Mouse (Mus musculus): ENCODE measurements around the gene Rasl10a. TPM values are rescaled to one million over a fixed set of nuclear protein-coding genes. Genes with fewer than 3 reads are reported as not detected.

Rasl10a gene
- polyA plus RNA-seq, 1 experiment, result 12.0 TPM

DNA sequence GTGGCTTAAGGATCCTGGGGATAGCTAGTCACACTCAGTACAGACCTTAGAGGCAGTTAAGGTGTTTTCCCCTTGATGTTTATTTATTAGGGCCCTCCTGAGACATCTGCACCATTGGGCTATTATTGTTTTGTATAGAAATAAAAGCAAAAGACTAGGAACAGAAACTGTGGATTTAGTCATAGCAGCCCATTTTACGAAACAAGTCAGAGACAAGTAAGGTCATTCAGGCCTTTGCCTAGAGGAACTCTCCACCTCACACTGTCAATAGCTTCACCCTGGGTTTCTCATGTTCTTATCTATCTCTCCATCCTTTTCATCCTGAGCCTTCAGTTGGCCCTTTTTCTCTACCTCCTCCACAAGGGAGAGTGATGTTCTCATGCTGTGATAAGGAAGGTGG is 32.8 kb upstream of the Rasl10a start:
- Histone ChIP-seq H3K36me3 (replicated peaks; ENCODE audit: low read length) (peaks cover 87% of the 10 kb centered on the region), H3K9me3 (no peaks in the 10 kb centered on the region), H3K27me3 (replicated peaks) (no peaks in the 10 kb centered on the region), H3K4me3 (replicated peaks) (no peak overlapping the region), H3K4me1 (peaks cover 22% of the 10 kb centered on the region)
- TF ChIP-seq GATA1 (IDR thresholded peaks at IDR 0.05; ENCODE audit: borderline replicate concordance, low read length), result no peak
- TF ChIP-seq FLI1 (IDR thresholded peaks at IDR 0.05; ENCODE audit: low read length), result no peak

GRCm38 (mm10) chr11:5028228-5028627 is 29.7 kb upstream of the Rasl10a start:
- H3K9me3 ChIP-seq, result no peaks in the 10 kb centered on the region
- no peak overlapping the region for H3K4me3 ChIP-seq (replicated peaks)
- peaks cover 33% of the 10 kb centered on the region for H3K4me1 ChIP-seq
- H3K27me3 ChIP-seq (replicated peaks), result no peaks in the 10 kb centered on the region
- TF ChIP-seq FLI1 (IDR thresholded peaks at IDR 0.05; ENCODE audit: low read length) (no peak), GATA1 (IDR thresholded peaks at IDR 0.05; ENCODE audit: borderline replicate concordance, low read length) (no peak)
- H3K36me3 ChIP-seq (replicated peaks; ENCODE audit: low read length), result peaks cover 99% of the 10 kb centered on the region

DNA sequence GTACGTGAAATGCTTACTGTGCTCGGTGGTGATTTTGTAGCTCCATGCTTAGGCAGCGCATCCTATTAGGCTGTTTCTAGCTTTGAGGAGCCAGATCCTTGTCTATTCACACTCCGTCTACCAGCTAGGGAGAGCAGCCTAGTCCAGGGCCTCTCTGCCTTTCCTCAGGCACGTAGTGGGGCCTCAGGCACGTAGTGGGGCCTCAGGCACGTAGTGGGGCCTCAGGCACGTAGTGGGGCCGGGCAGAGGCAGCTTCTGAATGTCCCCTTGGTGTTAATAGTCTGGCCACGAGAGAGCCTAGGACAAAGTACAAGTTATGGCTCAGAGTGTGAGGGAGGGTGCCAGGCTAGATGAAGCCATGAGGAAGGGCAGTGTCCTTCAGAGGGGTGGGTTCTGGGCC is 25.2 kb upstream of the Rasl10a start:
- H3K27me3 ChIP-seq (replicated peaks), result no peaks in the 10 kb centered on the region
- TF ChIP-seq FLI1 (IDR thresholded peaks at IDR 0.05; ENCODE audit: low read length), result no peak
- TF ChIP-seq GATA1 (IDR thresholded peaks at IDR 0.05; ENCODE audit: borderline replicate concordance, low read length), result no peak
- H3K4me1 ChIP-seq, result peaks cover 30% of the 10 kb centered on the region
- H3K9me3 ChIP-seq, result no peaks in the 10 kb centered on the region
- no peak overlapping the region for H3K4me3 ChIP-seq (replicated peaks)
- peaks cover 99% of the 10 kb centered on the region for H3K36me3 ChIP-seq (replicated peaks; ENCODE audit: low read length)

DNA sequence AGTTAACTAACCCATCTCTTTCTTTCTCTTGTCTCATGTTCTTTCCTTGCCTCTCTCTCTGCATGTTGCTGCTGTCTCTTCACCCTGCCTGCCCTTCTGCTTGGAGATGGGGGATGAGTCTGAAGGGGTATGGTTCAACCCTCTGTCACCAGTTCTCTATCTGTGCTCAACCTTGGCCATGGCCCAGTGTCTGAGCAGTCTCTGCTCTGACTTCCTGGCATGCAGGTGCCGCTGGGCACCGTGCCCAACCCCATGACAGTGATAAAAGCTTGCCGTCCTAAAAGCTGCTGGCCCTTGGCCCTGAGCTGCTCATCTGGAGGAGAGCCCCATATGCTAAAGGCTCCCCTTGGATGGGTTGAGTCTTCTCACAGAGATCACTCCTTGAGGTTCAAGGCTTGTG is 24.8 kb upstream of the Rasl10a start:
- peaks cover 26% of the 10 kb centered on the region for H3K4me1 ChIP-seq
- TF ChIP-seq FLI1 (IDR thresholded peaks at IDR 0.05; ENCODE audit: low read length), result no peak
- TF ChIP-seq GATA1 (IDR thresholded peaks at IDR 0.05; ENCODE audit: borderline replicate concordance, low read length), result no peak
- H3K9me3 ChIP-seq, result no peaks in the 10 kb centered on the region
- H3K27me3 ChIP-seq (replicated peaks), result no peaks in the 10 kb centered on the region
- H3K36me3 ChIP-seq (replicated peaks; ENCODE audit: low read length), result peaks cover 99% of the 10 kb centered on the region
- H3K4me3 ChIP-seq (replicated peaks), result no peak overlapping the region

- peaks cover 100% of the 10 kb centered on the region for H3K36me3 ChIP-seq (replicated peaks; ENCODE audit: low read length)
These were observed 22.5 kb upstream of the Rasl10a start for GRCm38 (mm10) chr11:5035421-5035820.

DNA sequence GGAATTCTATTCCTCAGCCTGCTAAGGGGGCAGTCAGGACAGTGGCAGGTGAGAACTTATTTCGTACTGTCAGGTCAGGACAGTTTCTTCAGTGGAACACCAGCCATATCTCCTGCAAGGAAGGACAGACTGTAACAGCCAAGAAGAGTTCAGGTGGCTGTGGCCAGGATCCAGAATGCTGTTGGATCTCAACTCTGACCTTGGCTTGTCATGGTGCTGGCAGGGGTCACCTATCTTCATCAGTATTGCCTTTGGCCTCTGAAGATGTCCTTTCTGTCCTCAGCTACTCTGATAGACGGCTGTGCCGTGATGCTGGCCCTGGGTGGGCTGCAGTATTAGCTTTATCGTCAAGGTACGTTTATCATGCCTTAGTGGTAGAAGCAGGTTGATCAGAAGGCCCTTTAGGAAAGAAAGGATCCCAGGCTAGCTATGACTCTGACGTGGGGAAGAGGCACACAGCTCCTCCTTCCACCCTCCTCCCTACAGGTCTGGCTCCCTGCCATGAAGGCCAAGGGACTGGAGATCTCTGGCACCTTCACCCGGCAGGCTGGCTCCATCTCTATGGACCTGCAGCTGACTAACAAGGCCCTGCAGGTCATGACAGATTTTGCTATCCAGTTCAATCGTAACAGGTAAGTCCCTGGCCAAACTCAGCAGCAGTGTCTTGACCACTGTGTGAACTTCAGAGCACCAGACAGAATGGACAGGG is 20.6 kb upstream of the Rasl10a start:
- Histone ChIP-seq H3K9me3 (no peaks in the 10 kb centered on the region), H3K27me3 (replicated peaks) (no peaks in the 10 kb centered on the region), H3K4me3 (replicated peaks) (no peak overlapping the region), H3K36me3 (replicated peaks; ENCODE audit: low read length) (peaks cover 100% of the 10 kb centered on the region), H3K4me1 (peaks cover 26% of the 10 kb centered on the region)
- TF ChIP-seq FLI1 (IDR thresholded peaks at IDR 0.05; ENCODE audit: low read length), result no peak
- no peak for TF ChIP-seq GATA1 (IDR thresholded peaks at IDR 0.05; ENCODE audit: borderline replicate concordance, low read length)

More at GRCm38 (mm10) chr11:5035421-5035820, 22.5 kb upstream of the Rasl10a start:
- Histone ChIP-seq H3K4me3 (replicated peaks) (no peak overlapping the region), H3K27me3 (replicated peaks) (no peaks in the 10 kb centered on the region), H3K4me1 (peaks cover 23% of the 10 kb centered on the region), H3K9me3 (no peaks in the 10 kb centered on the region)
- no peak for TF ChIP-seq GATA1 (IDR thresholded peaks at IDR 0.05; ENCODE audit: borderline replicate concordance, low read length)
- no peak for TF ChIP-seq FLI1 (IDR thresholded peaks at IDR 0.05; ENCODE audit: low read length)

DNA sequence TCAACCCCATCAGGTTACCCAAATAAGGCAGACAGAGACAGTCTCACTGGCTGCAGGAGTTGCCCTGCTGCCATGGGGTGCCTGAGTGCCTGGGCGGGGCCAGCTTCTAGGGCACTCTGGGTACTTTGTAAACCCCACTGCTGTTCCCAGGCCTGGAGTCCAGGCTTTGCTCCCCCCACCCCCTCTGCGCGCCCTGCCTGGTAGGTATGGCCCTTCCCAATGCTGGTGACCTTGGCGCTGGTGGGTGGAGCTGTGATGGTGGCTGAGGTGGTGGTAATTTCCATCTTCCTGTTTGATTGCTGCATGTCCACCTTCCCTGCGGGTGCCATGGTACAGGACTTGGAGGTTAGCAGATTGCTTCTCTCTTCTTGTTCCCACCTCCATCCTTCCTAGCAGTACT is 17.3 kb upstream of the Rasl10a start:
- H3K36me3 ChIP-seq (replicated peaks; ENCODE audit: low read length), result peaks cover 90% of the 10 kb centered on the region
- TF ChIP-seq FLI1 (IDR thresholded peaks at IDR 0.05; ENCODE audit: low read length) (no peak), GATA1 (IDR thresholded peaks at IDR 0.05; ENCODE audit: borderline replicate concordance, low read length) (no peak)

DNA sequence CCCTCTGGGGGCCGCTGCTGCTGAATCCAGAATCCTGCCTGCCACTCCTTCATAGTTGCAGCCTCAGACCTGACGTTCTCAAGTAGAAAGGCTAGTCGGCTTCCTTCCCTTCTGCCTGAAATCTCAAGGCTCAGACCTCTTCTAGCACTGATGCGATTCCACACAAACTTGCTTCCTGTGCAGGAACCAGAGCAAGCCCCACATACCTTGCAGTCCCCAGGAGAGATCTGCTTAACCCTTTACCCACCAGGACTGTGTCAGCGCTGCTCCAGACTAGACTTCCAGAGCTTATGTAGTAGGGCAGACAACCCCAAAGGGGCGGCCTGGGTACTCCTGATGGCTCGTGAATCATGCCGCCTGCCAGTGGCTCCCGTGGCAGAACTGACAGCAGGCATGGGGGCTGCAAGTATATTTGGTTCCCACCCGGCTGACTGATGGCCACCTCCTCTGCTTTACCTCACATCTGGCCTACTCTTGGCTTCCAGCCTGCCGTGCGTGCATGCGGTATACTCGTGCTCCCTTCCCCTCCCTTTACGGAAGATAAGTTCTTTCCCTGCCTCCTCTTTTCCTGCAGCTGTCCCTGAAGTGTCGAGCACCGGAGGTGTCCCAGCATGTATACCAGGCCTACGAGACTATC is 16.7 kb upstream of the Rasl10a start:
- TF ChIP-seq FLI1 (IDR thresholded peaks at IDR 0.05; ENCODE audit: low read length), result no peak
- TF ChIP-seq GATA1 (IDR thresholded peaks at IDR 0.05; ENCODE audit: borderline replicate concordance, low read length), result no peak
- H3K4me1 ChIP-seq, result peaks cover 50% of the 10 kb centered on the region
- no peaks in the 10 kb centered on the region for H3K9me3 ChIP-seq
- no peak overlapping the region for H3K4me3 ChIP-seq (replicated peaks)
- H3K36me3 ChIP-seq (replicated peaks; ENCODE audit: low read length), result peaks cover 83% of the 10 kb centered on the region
- H3K27me3 ChIP-seq (replicated peaks), result no peaks in the 10 kb centered on the region

More for the DNA sequence above, 17.3 kb upstream of the Rasl10a start:
- peaks cover 43% of the 10 kb centered on the region for H3K4me1 ChIP-seq
- no peak overlapping the region for H3K4me3 ChIP-seq (replicated peaks)
- H3K27me3 ChIP-seq (replicated peaks), result no peaks in the 10 kb centered on the region
- no peaks in the 10 kb centered on the region for H3K9me3 ChIP-seq

DNA sequence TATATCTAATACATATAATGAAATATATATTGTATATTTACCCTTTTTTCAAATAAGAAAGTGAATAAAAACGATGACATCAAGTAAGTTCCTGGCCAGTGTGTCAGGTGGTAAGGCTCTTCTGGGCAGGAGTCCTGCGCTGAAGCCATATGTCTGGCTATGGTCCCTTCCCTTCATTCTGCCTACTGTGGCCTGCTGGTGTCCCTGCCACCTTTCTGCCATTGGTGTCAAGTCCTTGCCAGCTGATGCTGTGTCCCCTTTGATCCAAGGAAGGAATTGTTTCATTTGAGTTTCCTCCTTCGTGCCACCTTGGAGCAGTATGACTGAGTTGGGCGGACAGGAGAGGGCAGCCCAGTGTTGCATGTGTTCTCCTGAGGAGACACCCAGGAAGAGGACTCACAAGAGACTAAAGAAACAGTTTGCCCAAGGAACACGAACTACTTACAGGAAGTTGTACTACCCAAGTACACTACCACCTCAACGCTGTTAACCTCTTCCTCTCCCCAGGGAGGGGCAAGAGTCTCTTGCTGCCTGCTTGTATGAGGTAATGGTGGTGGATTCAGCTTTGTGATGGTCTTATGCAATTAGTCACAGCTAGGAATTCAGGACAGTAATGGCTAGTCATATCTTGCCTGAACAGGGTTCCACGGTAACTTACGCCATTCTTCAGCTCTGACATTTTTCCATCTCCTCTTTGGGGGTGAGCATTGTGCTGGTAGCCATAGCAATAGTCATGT is 15.1 kb upstream of the Rasl10a start:
- peaks cover 67% of the 10 kb centered on the region for H3K36me3 ChIP-seq (replicated peaks; ENCODE audit: low read length)
- H3K4me1 ChIP-seq, result peaks cover 61% of the 10 kb centered on the region

More for the DNA sequence above, 15.1 kb upstream of the Rasl10a start:
- Histone ChIP-seq H3K4me3 (replicated peaks) (no peak overlapping the region), H3K27me3 (replicated peaks) (no peaks in the 10 kb centered on the region), H3K9me3 (no peaks in the 10 kb centered on the region)
- no peak for TF ChIP-seq GATA1 (IDR thresholded peaks at IDR 0.05; ENCODE audit: borderline replicate concordance, low read length)
- no peak for TF ChIP-seq FLI1 (IDR thresholded peaks at IDR 0.05; ENCODE audit: low read length)
